Mouse (Mus musculus): Measurements from ENCODE around the gene Tprg. TPM values are rescaled to one million over a fixed set of nuclear protein-coding genes. Genes with fewer than 3 reads are reported as not detected.

Tprg gene
- polyA plus RNA-seq, 1 experiment from 2014 or later = 15.8 TPM

DNA sequence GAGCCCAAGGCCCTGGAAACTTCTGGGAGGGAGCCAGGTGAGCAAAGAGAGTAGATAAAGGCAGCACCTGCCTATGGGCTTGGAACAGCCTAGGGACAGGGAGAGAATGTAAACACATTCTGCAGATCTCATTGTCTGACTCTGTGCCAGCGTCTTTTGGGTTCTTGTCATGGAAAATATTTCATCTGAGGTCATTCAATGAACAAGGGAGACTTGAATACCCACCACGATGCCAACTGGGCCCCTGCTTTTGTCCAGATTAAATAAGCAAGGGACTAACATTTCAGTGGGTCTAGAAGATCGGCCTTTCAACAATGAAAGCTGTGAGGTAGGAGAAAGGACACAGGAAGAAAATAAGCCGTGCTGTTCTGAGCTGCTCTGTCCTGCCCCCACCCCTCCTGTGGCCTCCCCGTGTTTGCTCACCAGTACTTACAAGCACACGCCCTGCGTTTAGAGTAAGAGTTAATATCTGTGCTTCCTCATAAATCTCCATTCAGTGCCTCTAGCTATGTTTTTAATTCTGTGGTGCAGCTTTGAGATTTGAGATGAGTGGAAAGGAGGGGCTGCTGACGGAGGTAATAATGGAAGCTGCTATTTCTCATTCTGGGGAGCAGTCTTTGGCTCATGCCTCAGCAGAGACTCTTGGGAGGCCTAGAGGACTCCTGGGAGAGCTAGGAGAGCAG lies 120.7 kb downstream of the Tprg start:
- 0 out of 2 replicates have a peak overlapping the region, but pooled peaks have one; percentile 10 for H3K4me2 ChIP-seq
- peak overlapping the region; percentile 78 for H3K27ac ChIP-seq
- WGBS = 12% methylated on average over 8 of the region's 8 CpGs

DNA sequence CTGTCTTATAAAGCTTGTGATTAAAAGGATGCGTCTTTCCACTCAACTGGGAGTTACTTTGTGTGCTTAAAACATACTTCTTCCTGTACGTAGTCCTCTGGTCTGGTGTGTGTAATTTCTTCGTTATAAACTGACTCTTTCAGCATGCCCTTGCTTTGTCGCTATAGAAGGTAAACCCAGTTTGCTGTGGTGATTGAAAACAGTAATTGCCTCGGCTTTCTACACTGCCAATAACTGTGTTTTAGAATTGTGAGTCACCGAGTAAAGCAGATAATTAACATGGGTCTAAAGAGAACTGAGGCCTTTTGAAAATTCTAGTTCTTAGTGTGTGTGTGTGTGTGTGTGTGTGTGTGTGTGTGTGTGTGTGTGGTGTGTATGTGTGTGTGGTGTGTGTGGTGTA lies 121.4 kb downstream of the Tprg start:
- Histone ChIP-seq H3K4me3 (no peak overlapping the region), H3K27me3 (no peaks in the 10 kb centered on the region), H3K9me3 (no peaks in the 10 kb centered on the region), H3K4me2 (0 out of 2 replicates have a peak overlapping the region, but pooled peaks have one; percentile 10), H3K36me3 (no peaks in the 10 kb centered on the region), H3K9ac (no peak overlapping the region), H3K4me1 (peaks cover 11% of the 10 kb centered on the region), H3K27ac (peak overlapping the region; percentile 78)
- 34% methylated on average over 6 of the region's 6 CpGs for WGBS
- ATAC-seq (ENCODE audit: insufficient number of reproducible peaks, low FRiP score, low TSS enrichment, low read depth) = no peak

More for the DNA sequence above, 120.7 kb downstream of the Tprg start:
- no peaks in the 10 kb centered on the region for H3K9me3 ChIP-seq
- no peak overlapping the region for H3K9ac ChIP-seq
- H3K4me1 ChIP-seq = peaks cover 11% of the 10 kb centered on the region
- H3K27me3 ChIP-seq = no peaks in the 10 kb centered on the region
- ATAC-seq (ENCODE audit: insufficient number of reproducible peaks, low FRiP score, low TSS enrichment, low read depth) = peak; percentile 89; the same call in 1 of the 2 replicates
- H3K4me3 ChIP-seq = no peak overlapping the region
- no peaks in the 10 kb centered on the region for H3K36me3 ChIP-seq

- no peak for ATAC-seq (ENCODE audit: insufficient number of reproducible peaks, low FRiP score, low TSS enrichment, low read depth)
- Histone ChIP-seq H3K27me3 (no peaks in the 10 kb centered on the region), H3K36me3 (no peaks in the 10 kb centered on the region), H3K27ac (no peak overlapping the region), H3K4me2 (no peak overlapping the region), H3K4me3 (no peak overlapping the region), H3K9me3 (no peaks in the 10 kb centered on the region), H3K9ac (no peak overlapping the region), H3K4me1 (peaks cover 11% of the 10 kb centered on the region)
- WGBS = 57% methylated on average over 3 of the region's 3 CpGs
Measured at GRCm38 (mm10) chr16:25411307-25411706, 124.7 kb downstream of the Tprg start.

GRCm38 (mm10) chr16:25413885-25414284 lies 127.3 kb downstream of the Tprg start:
- Histone ChIP-seq H3K9me3 (no peaks in the 10 kb centered on the region), H3K4me2 (no peak overlapping the region), H3K9ac (no peak overlapping the region), H3K27me3 (no peaks in the 10 kb centered on the region), H3K27ac (no peak overlapping the region), H3K4me1 (peaks cover 10% of the 10 kb centered on the region), H3K36me3 (no peaks in the 10 kb centered on the region), H3K4me3 (no peak overlapping the region)
- WGBS = 51% methylated on average over 1 of the region's 1 CpGs
- no peak for ATAC-seq (ENCODE audit: insufficient number of reproducible peaks, low FRiP score, low TSS enrichment, low read depth)

- Histone ChIP-seq H3K9me3 (no peaks in the 10 kb centered on the region), H3K4me3 (no peak overlapping the region), H3K27ac (no peak overlapping the region), H3K27me3 (no peaks in the 10 kb centered on the region), H3K9ac (no peak overlapping the region), H3K4me2 (no peak overlapping the region), H3K36me3 (no peaks in the 10 kb centered on the region), H3K4me1 (peaks cover 10% of the 10 kb centered on the region)
- ATAC-seq (ENCODE audit: insufficient number of reproducible peaks, low FRiP score, low TSS enrichment, low read depth) = no peak
Measured at GRCm38 (mm10) chr16:25415186-25415585, 128.6 kb downstream of the Tprg start.

DNA sequence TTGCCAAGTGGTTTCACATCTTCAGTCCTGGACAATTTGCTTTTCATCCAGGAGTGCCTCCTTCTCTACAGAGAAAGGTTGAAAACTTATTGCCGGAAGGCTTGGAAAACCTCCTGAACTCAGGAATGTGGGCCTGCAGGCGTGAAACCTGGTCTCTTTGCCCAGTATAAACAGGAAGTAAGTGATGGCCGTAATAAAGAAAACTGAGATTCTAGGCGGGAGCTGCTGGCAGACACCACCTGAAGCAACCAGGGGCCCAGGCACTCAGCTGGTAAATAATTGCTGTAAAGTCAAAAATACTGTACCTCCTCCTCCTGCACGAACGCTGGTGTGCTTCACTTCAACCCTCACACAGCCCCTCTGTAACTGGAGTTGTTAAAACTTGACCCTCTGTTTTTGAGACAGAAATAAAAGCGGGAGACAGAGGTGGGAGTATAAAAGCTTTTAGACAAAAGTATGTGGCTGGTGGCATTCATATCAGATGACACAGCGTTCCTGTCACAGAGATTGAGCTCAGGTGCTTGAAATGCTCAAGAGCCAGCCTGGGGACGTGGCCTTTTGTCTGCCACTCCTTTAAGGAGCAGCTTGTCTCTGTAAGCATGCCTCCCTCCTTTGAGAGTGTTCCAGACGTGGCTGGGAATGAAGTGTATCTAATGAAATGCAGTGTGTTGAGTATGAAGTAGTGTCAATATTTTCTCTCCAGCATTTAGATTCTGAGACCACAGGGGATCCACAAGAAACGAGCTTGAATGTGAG lies 131.4 kb downstream of the Tprg start:
- Histone ChIP-seq H3K27ac (peak overlapping the region; percentile 71), H3K4me2 (no peak overlapping the region), H3K36me3 (no peaks in the 10 kb centered on the region), H3K4me3 (no peak overlapping the region), H3K4me1 (peaks cover 10% of the 10 kb centered on the region), H3K9me3 (no peaks in the 10 kb centered on the region), H3K9ac (no peak overlapping the region), H3K27me3 (no peaks in the 10 kb centered on the region)
- ATAC-seq (ENCODE audit: insufficient number of reproducible peaks, low FRiP score, low TSS enrichment, low read depth) = peak; percentile 24; the same call in 1 of the 2 replicates
- 16% methylated on average over 11 of the region's 11 CpGs for WGBS

GRCm38 (mm10) chr16:25422997-25423396 lies 136.4 kb downstream of the Tprg start:
- Histone ChIP-seq H3K4me1 (peaks cover 10% of the 10 kb centered on the region), H3K9ac (no peak overlapping the region), H3K36me3 (no peaks in the 10 kb centered on the region), H3K27ac (no peak overlapping the region), H3K9me3 (no peaks in the 10 kb centered on the region), H3K27me3 (no peaks in the 10 kb centered on the region), H3K4me2 (no peak overlapping the region), H3K4me3 (no peak overlapping the region)
- no peak for ATAC-seq (ENCODE audit: insufficient number of reproducible peaks, low FRiP score, low TSS enrichment, low read depth)
- WGBS = 69% methylated on average over 4 of the region's 4 CpGs

- no peaks in the 10 kb centered on the region for H3K9me3 ChIP-seq
- 67% methylated on average over 4 of the region's 4 CpGs for WGBS
- H3K27ac ChIP-seq = no peak overlapping the region
- H3K27me3 ChIP-seq = no peaks in the 10 kb centered on the region
- no peak for ATAC-seq (ENCODE audit: insufficient number of reproducible peaks, low FRiP score, low TSS enrichment, low read depth)
- 0 out of 2 replicates have a peak, but pooled peaks cover 5% of the 10 kb centered on the region for H3K4me1 ChIP-seq
- H3K36me3 ChIP-seq = no peaks in the 10 kb centered on the region
- no peak overlapping the region for H3K4me2 ChIP-seq
- H3K9ac ChIP-seq = no peak overlapping the region
- H3K4me3 ChIP-seq = no peak overlapping the region
Measured at GRCm38 (mm10) chr16:25424001-25424400, 137.4 kb downstream of the Tprg start.

- 0 out of 2 replicates have a peak, but pooled peaks cover 5% of the 10 kb centered on the region for H3K4me1 ChIP-seq
- no peak overlapping the region for H3K9ac ChIP-seq
- H3K27ac ChIP-seq = no peak overlapping the region; the same call in 1 of the 2 replicates
- no peaks in the 10 kb centered on the region for H3K36me3 ChIP-seq
- no peaks in the 10 kb centered on the region for H3K9me3 ChIP-seq
- H3K4me2 ChIP-seq = no peak overlapping the region
- H3K27me3 ChIP-seq = no peaks in the 10 kb centered on the region
- WGBS = 63% methylated on average over 9 of the region's 9 CpGs
- H3K4me3 ChIP-seq = no peak overlapping the region
- no peak for ATAC-seq (ENCODE audit: insufficient number of reproducible peaks, low FRiP score, low TSS enrichment, low read depth)
Measured at GRCm38 (mm10) chr16:25424915-25425314, 138.3 kb downstream of the Tprg start.

- ATAC-seq (ENCODE audit: insufficient number of reproducible peaks, low FRiP score, low TSS enrichment, low read depth) = no peak
- 39% methylated on average over 1 of the region's 1 CpGs for WGBS
- Histone ChIP-seq H3K27ac (peak overlapping the region; percentile 22; the same call in 1 of the 2 replicates), H3K4me2 (no peak overlapping the region), H3K4me3 (no peak overlapping the region), H3K9ac (no peak overlapping the region), H3K9me3 (no peaks in the 10 kb centered on the region), H3K36me3 (no peaks in the 10 kb centered on the region), H3K4me1 (0 out of 2 replicates have a peak, but pooled peaks cover 5% of the 10 kb centered on the region), H3K27me3 (no peaks in the 10 kb centered on the region)
Measured at GRCm38 (mm10) chr16:25425376-25425775, 138.8 kb downstream of the Tprg start.

DNA sequence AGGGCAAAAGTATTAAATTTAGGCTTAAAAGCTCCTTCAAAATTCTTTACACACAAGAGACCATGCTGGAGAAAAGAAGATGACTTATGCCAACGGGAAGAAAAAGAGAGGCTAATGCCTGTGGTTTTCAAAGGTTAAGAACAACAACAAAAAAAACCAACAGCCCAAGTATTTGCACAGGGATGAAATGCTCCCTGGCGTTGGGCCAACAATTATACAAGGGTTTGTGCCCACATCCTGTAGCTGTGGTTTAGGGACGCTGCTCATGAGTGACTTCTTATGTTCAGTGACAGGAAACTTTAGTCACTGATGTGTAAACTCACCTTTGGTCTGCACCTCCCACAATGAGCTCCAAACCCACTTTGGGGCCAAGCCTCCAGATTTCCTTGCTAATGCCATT lies 139.6 kb downstream of the Tprg start:
- H3K27ac ChIP-seq = no peak overlapping the region
- no peaks in the 10 kb centered on the region for H3K27me3 ChIP-seq
- no peak overlapping the region for H3K9ac ChIP-seq
- no peak overlapping the region for H3K4me2 ChIP-seq
- 44% methylated on average over 3 of the region's 3 CpGs for WGBS
- ATAC-seq (ENCODE audit: insufficient number of reproducible peaks, low FRiP score, low TSS enrichment, low read depth) = no peak
- no peaks in the 10 kb centered on the region for H3K36me3 ChIP-seq
- no peak overlapping the region for H3K4me3 ChIP-seq
- no peaks in the 10 kb centered on the region for H3K9me3 ChIP-seq
- 0 out of 2 replicates have a peak, but pooled peaks cover 5% of the 10 kb centered on the region for H3K4me1 ChIP-seq

GRCm38 (mm10) chr16:25440039-25440438 lies 153.4 kb downstream of the Tprg start:
- no peak for ATAC-seq (ENCODE audit: insufficient number of reproducible peaks, low FRiP score, low TSS enrichment, low read depth)
- no peak overlapping the region for H3K4me2 ChIP-seq
- H3K27ac ChIP-seq = no peak overlapping the region
- H3K27me3 ChIP-seq = no peaks in the 10 kb centered on the region
- H3K4me1 ChIP-seq = no peaks in the 10 kb centered on the region
- no peaks in the 10 kb centered on the region for H3K9me3 ChIP-seq
- 36% methylated on average over 2 of the region's 2 CpGs for WGBS
- H3K9ac ChIP-seq = no peak overlapping the region
- H3K4me3 ChIP-seq = no peak overlapping the region
- no peaks in the 10 kb centered on the region for H3K36me3 ChIP-seq
